In genomic region chr9:71931358-71931715, GRCm38 (mm10) we compare ENCODE assay signal across 24 mouse cellular contexts.
DNase-seq lines count a peak whose midpoint lies in the region; ATAC-seq and TF ChIP-seq lines count a peak whose summit lies in the region.
"Had no signal": no experiment of that assay in that cellular context is flagged by ENCODE, and none has a peak within 500 bp of the region (broad histone marks: within the 10 kb centered on the region; RNA-seq: fewer than 3 reads in every experiment).

No protein-coding gene starts in this region.

- no peak for TF ChIP-seq CTCF in liver, postnatal 0 days (IDR thresholded peaks at IDR 0.05; ENCODE audit: low read depth)

- no peaks in the 10 kb centered on the region for H3K36me3 ChIP-seq in hindbrain, embryonic 14.5 days (replicated peaks; ENCODE audit: control insufficient read depth, insufficient read depth)
- no peaks in the 10 kb centered on the region for H3K36me3 ChIP-seq in hindbrain, embryonic 11.5 days (ENCODE audit: control insufficient read depth, insufficient read depth, low read length)
- no peaks in the 10 kb centered on the region for H3K36me3 ChIP-seq in liver, postnatal 0 days (replicated peaks; ENCODE audit: insufficient read depth, low read length)
- H3K36me3 ChIP-seq in limb, embryonic 10.5 days = no peaks in the 10 kb centered on the region
- H3K36me3 ChIP-seq: hindbrain, embryonic 15.5 days; limb, embryonic 13.5 days; midbrain, embryonic 12.5 days; neural tube, embryonic 15.5 days; stomach, embryonic 15.5 days had no signal

- 0 out of 2 replicates have a peak overlapping the region, but pooled peaks have one; percentile 15 for H3K4me2 ChIP-seq in hindbrain, embryonic 14.5 days (replicated peaks)
- H3K4me2 ChIP-seq in hindbrain, embryonic 11.5 days (replicated peaks; ENCODE audit: low read depth, low read length) = no peak overlapping the region
- H3K4me2 ChIP-seq in liver, postnatal 0 days (ENCODE audit: low read depth, low read length) = peak overlapping the region; percentile 35; the same call in 1 of the 2 replicates
- H3K4me2 ChIP-seq: heart, embryonic 11.5 days; hindbrain, embryonic 15.5 days; limb, embryonic 13.5 days; midbrain, embryonic 12.5 days; neural tube, embryonic 15.5 days; stomach, embryonic 15.5 days had no signal

- H3K4me1 ChIP-seq in hindbrain, embryonic 14.5 days (replicated peaks; ENCODE audit: control insufficient read depth, insufficient read depth, low read length) = peaks cover 7% of the 10 kb centered on the region; the same call in 1 of the 2 replicates
- no peaks in the 10 kb centered on the region for H3K4me1 ChIP-seq in hindbrain, embryonic 11.5 days (replicated peaks; ENCODE audit: control insufficient read depth, insufficient read depth, low read length)
- no peaks in the 10 kb centered on the region for H3K4me1 ChIP-seq in liver, postnatal 0 days (ENCODE audit: insufficient read depth)
- H3K4me1 ChIP-seq in limb, embryonic 10.5 days = no peaks in the 10 kb centered on the region
- H3K4me1 ChIP-seq: limb, embryonic 13.5 days; neural tube, embryonic 15.5 days; stomach, embryonic 15.5 days had no signal

- no peak overlapping the region for H3K9ac ChIP-seq in hindbrain, embryonic 14.5 days
- no peak overlapping the region for H3K9ac ChIP-seq in hindbrain, embryonic 11.5 days (ENCODE audit: low read depth, low read length)
- H3K9ac ChIP-seq in liver, postnatal 0 days (replicated peaks) = no peak overlapping the region
- H3K9ac ChIP-seq: forebrain, postnatal 0 days; hindbrain, embryonic 15.5 days; limb, embryonic 13.5 days; midbrain, embryonic 12.5 days; neural tube, embryonic 15.5 days; stomach, embryonic 15.5 days had no signal

- peak; percentile 64; the same call in 1 of the 2 replicates for TF ChIP-seq EP300 in liver, postnatal 0 days (IDR thresholded peaks at IDR 0.05; ENCODE audit: low read depth)

- H3K27me3 ChIP-seq in hindbrain, embryonic 14.5 days (ENCODE audit: control insufficient read depth, insufficient read depth, low read length) = no peaks in the 10 kb centered on the region
- H3K27me3 ChIP-seq in hindbrain, embryonic 11.5 days (ENCODE audit: control insufficient read depth, insufficient read depth, low read length) = no peaks in the 10 kb centered on the region
- no peaks in the 10 kb centered on the region for H3K27me3 ChIP-seq in liver, postnatal 0 days (ENCODE audit: insufficient read depth, low read length)
- no peaks in the 10 kb centered on the region for H3K27me3 ChIP-seq in limb, embryonic 10.5 days (ENCODE audit: low read depth, poor library complexity, severe bottlenecking)
- H3K27me3 ChIP-seq: hindbrain, embryonic 15.5 days; limb, embryonic 13.5 days; midbrain, embryonic 12.5 days; neural tube, embryonic 15.5 days; stomach, embryonic 15.5 days had no signal

- 0 out of 2 replicates have a peak overlapping the region, but pooled peaks have one; percentile 32 for H3K27ac ChIP-seq in hindbrain, embryonic 14.5 days
- no peak overlapping the region for H3K27ac ChIP-seq in hindbrain, embryonic 11.5 days (ENCODE audit: low read depth, low read length)
- no peak overlapping the region for H3K27ac ChIP-seq in liver, postnatal 0 days (ENCODE audit: low read depth)
- no peak overlapping the region for H3K27ac ChIP-seq in limb, embryonic 10.5 days
- H3K27ac ChIP-seq: hindbrain, embryonic 15.5 days; limb, embryonic 13.5 days; macrophage; midbrain, embryonic 12.5 days; neural tube, embryonic 15.5 days; stomach, embryonic 15.5 days had no signal

- no peaks in the 10 kb centered on the region for H3K9me3 ChIP-seq in hindbrain, embryonic 14.5 days (ENCODE audit: control insufficient read depth, low read length)
- no peaks in the 10 kb centered on the region for H3K9me3 ChIP-seq in hindbrain, embryonic 11.5 days (ENCODE audit: control insufficient read depth, low read length)
- no peaks in the 10 kb centered on the region for H3K9me3 ChIP-seq in liver, postnatal 0 days (ENCODE audit: low read length)
- no peaks in the 10 kb centered on the region for H3K9me3 ChIP-seq in limb, embryonic 10.5 days (replicated peaks)
- H3K9me3 ChIP-seq: hindbrain, embryonic 15.5 days; limb, embryonic 13.5 days; midbrain, embryonic 12.5 days; neural tube, embryonic 15.5 days; stomach, embryonic 15.5 days had no signal

- ATAC-seq in hindbrain, embryonic 14.5 days (ENCODE audit: low FRiP score) = no peak
- no peak for ATAC-seq in hindbrain, embryonic 11.5 days (ENCODE audit: low FRiP score)
- ATAC-seq in liver, postnatal 0 days = no peak
- ATAC-seq: activated CD4-positive, CD25-positive, alpha-beta regulatory T cell, adult 4 months; forebrain, postnatal 0 days had no signal

- DNase-seq in hindbrain, embryonic 14.5 days (ENCODE audit: low spot score) = no peak
- no peak for DNase-seq in hindbrain, embryonic 11.5 days (ENCODE audit: low spot score)
- peak; percentile 8 for DNase-seq in MN1 (ENCODE audit: low spot score)
- peak; percentile 49 for DNase-seq in c-Kit-positive CD71-positive TER-119-positive erythroid progenitor cells, embryonic 14.5 days (ENCODE audit: low spot score)
- DNase-seq in liver, postnatal 0 days = no peak
- no peak for DNase-seq in adipocyte (ENCODE audit: low spot score)
- DNase-seq in embryo, embryonic 11 days = no peak
- no peak for DNase-seq in limb, embryonic 10.5 days (ENCODE audit: low spot score)
- DNase-seq: adrenal gland, postnatal 36 days; cerebellum, postnatal 10 days; forebrain, postnatal 0 days; gastrocnemius, postnatal 36 days; heart, postnatal 10 days; kidney, adult 11 months; right cerebral cortex, postnatal 25 days; thymus, adult 2 months had no signal

- no peak overlapping the region for H3K4me3 ChIP-seq in hindbrain, embryonic 14.5 days (replicated peaks; ENCODE audit: low read length)
- no peak overlapping the region for H3K4me3 ChIP-seq in hindbrain, embryonic 11.5 days (ENCODE audit: low read depth, low read length)
- H3K4me3 ChIP-seq in liver, postnatal 0 days (ENCODE audit: low read depth, low read length) = no peak overlapping the region
- H3K4me3 ChIP-seq in limb, embryonic 10.5 days = no peak overlapping the region
- H3K4me3 ChIP-seq: hindbrain, embryonic 15.5 days; limb, embryonic 13.5 days; midbrain, embryonic 12.5 days; neural tube, embryonic 15.5 days; stomach, embryonic 15.5 days had no signal

- whole genome bisulfite sequencing in hindbrain, embryonic 14.5 days = 24% methylated on average over 8 of the region's 8 CpGs
- 68% methylated on average over 8 of the region's 8 CpGs for WGBS in hindbrain, embryonic 11.5 days
- WGBS in liver, postnatal 0 days (ENCODE audit: insufficient replicate concordance) = 52% methylated on average over 8 of the region's 8 CpGs
- 79% methylated on average over 8 of the region's 8 CpGs for WGBS in limb, embryonic 10.5 days

Comparison
In these comparisons a context has a peak if more than half of its experiments do, and no peak if none do; other contexts are left out.
1. DNase-seq: peak in MN1 (single experiment) and c-Kit-positive CD71-positive TER-119-positive erythroid progenitor cells, embryonic 14.5 days (single experiment); none in hindbrain, embryonic 14.5 days (single experiment), hindbrain, embryonic 11.5 days (single experiment), liver, postnatal 0 days (single experiment), adipocyte (single experiment), embryo, embryonic 11 days (single experiment) and limb, embryonic 10.5 days (single experiment).